Mouse (Mus musculus) megakaryocyte, embryonic 14.5 days (primary cell): ENCODE data around the gene Ccdc157.

Experiments used
- FLI1 ChIP-seq: IDR thresholded peaks from 2 replicates; pipeline ENCODE4 v1.6.1; 2012; ENCODE audit warnings: low read length, inconsistent platforms, mixed read lengths
- GATA1 ChIP-seq: IDR thresholded peaks from 3 replicates; pipeline ENCODE4 v1.6.1; 2012; ENCODE audit warnings: mixed read lengths, low read length, inconsistent platforms, borderline replicate concordance

DNA sequence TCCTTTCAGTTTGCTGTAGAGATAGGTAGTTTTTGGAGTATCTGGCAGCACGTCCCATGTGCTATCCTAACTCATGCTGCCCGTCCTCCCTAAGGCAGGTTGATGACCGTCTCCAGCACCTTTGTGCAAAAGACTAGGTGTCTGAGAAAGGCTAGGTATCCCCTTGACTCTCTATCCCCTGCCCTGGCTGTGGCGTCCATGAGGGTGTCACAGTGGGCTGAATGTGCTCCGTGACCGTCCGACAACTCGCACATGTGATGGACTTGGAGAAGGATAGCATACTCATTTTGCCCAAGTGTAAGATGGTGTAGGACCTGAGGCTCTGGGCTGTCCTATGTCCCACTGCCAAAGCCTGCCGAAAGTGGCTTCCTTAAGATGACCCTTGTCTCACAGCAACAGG is 47.6 kb upstream of the Ccdc157 start:
- no peak for TF ChIP-seq GATA1
- TF ChIP-seq FLI1, result no peak
